Mouse (Mus musculus) embryonic facial prominence, embryonic 13.5 days (tissue): Measurements from ENCODE around the gene Dst. TPM values are rescaled to one million over a fixed set of nuclear protein-coding genes. Genes with fewer than 3 reads are reported as not detected.

ENCODE experiments used
- ATAC-seq: fragments of 200-750 bp; cut with Nextera tagmentation; 2 replicates; pipeline ENCODE4 v1.8.0; 2017; ENCODE audit warnings: low read depth; ENCODE audit not compliant: insufficient number of reproducible peaks, insufficient read depth, low FRiP score, low TSS enrichment
- H3K27ac ChIP-seq: fragments of 300-500 bp; sonication (generic); 2 replicates; pipeline ENCODE4 v1.5.1; 2015; ENCODE audit warnings: moderate library complexity, mild to moderate bottlenecking, inconsistent platforms
- H3K27me3 ChIP-seq: fragments of 300-500 bp; sonication (generic); 2 replicates; pipeline ENCODE4 v1.6.1; 2015; ENCODE audit warnings: mild to moderate bottlenecking, inconsistent platforms
- H3K36me3 ChIP-seq: fragments of 300-500 bp; sonication (generic); 2 replicates; pipeline ENCODE4 v1.6.1; 2015; ENCODE audit warnings: mild to moderate bottlenecking, inconsistent platforms
- H3K4me1 ChIP-seq: fragments of 300-500 bp; sonication (generic); 2 replicates; pipeline ENCODE4 v1.6.1; 2015; ENCODE audit warnings: inconsistent platforms
- H3K4me2 ChIP-seq: fragments of 300-500 bp; sonication (generic); 2 replicates; pipeline ENCODE4 v1.6.1; 2015; ENCODE audit warnings: moderate library complexity, mild to moderate bottlenecking, inconsistent platforms
- H3K4me3 ChIP-seq: fragments of 300-500 bp; sonication (generic); 2 replicates; pipeline ENCODE4 v1.5.1; 2015; ENCODE audit warnings: mild to moderate bottlenecking, inconsistent platforms
- H3K9ac ChIP-seq: fragments of 300-500 bp; sonication (generic); 2 replicates; pipeline ENCODE4 v1.6.1; 2015; ENCODE audit warnings: mild to moderate bottlenecking, inconsistent platforms
- H3K9me3 ChIP-seq: fragments of 300-500 bp; sonication (generic); 2 replicates; pipeline ENCODE4 v1.6.1; 2016; ENCODE audit warnings: inconsistent platforms
- WGBS: fragments of 180-500 bp; shearing (Covaris S2); methylation state at CpG from one replicate; pipeline ENCODE4 v1.1.7; 2015; ENCODE audit warnings: mixed read lengths; 5-methylcytosine and 5-hydroxymethylcytosine counted together
- polyA plus RNA-seq: library from polyadenylated mRNA; unstranded; fragments of >200 nt; fragmentation: Nextera tagmentation; extraction: Ambion mirVana; gene quantifications from 2 replicates; pipeline ENCODE4 v1.2.1, GENCODE M21; 2015

Dst gene
- polyA plus RNA-seq, 1 experiment from 2014 or later = 24.5 TPM

GRCm38 (mm10) chr1:34011051-34011677 lies 103.1 kb downstream of the Dst start:
- under 1% methylated on average over 47 of the region's 47 CpGs for WGBS

GRCm38 (mm10) chr1:34011821-34012271 lies 103.8 kb downstream of the Dst start:
- Histone ChIP-seq H3K9me3 (no peaks in the 10 kb centered on the region), H3K27ac (no peak overlapping the region; the same call in 1 of the 2 replicates), H3K36me3 (no peaks in the 10 kb centered on the region), H3K4me3 (peak overlapping the region; percentile 77), H3K4me1 (peaks cover 22% of the 10 kb centered on the region), H3K9ac (peak overlapping the region; percentile 82), H3K4me2 (peak overlapping the region; percentile 97), H3K27me3 (0 out of 2 replicates have a peak, but pooled peaks cover 5% of the 10 kb centered on the region)
- ATAC-seq = peak; percentile 52
- WGBS = under 1% methylated on average over 16 of the region's 16 CpGs

More at GRCm38 (mm10) chr1:34011051-34011677, 103.1 kb downstream of the Dst start:
- peak overlapping the region; percentile 77 for H3K4me3 ChIP-seq
- ATAC-seq = peak; percentile 40
- H3K4me2 ChIP-seq = peak overlapping the region; percentile 97
- no peaks in the 10 kb centered on the region for H3K36me3 ChIP-seq
- H3K9me3 ChIP-seq = no peaks in the 10 kb centered on the region
- no peak overlapping the region; the same call in 1 of the 2 replicates for H3K27ac ChIP-seq
- 0 out of 2 replicates have a peak, but pooled peaks cover 5% of the 10 kb centered on the region for H3K27me3 ChIP-seq
- H3K4me1 ChIP-seq = peaks cover 25% of the 10 kb centered on the region
- H3K9ac ChIP-seq = peak overlapping the region; percentile 82

DNA sequence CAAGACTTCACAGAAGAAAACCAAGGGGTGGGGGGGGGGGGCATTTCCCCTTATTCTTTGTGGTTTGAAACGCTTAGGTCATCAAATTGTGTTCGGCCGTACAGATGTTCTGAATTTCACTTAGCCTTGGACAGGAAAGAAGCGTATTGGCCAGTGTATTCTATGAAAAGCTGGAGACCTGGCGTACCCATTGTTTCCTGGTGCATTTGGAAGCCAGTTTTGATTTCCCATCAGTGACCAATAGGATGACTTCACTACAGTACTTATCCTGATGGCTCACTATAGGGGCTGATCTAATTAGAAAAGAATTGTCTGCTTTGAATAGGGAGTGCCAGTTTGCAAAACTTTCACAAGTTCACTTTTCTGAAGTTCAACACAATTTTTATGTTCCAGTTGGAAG lies 105.5 kb downstream of the Dst start:
- H3K9me3 ChIP-seq = no peaks in the 10 kb centered on the region
- no peak overlapping the region for H3K4me2 ChIP-seq
- no peak overlapping the region for H3K27ac ChIP-seq
- 0 out of 2 replicates have a peak, but pooled peaks cover 5% of the 10 kb centered on the region for H3K27me3 ChIP-seq
- H3K4me3 ChIP-seq = no peak overlapping the region
- ATAC-seq = no peak
- no peak overlapping the region for H3K9ac ChIP-seq
- H3K4me1 ChIP-seq = peaks cover 15% of the 10 kb centered on the region
- no peaks in the 10 kb centered on the region for H3K36me3 ChIP-seq
- WGBS = 54% methylated on average over 5 of the region's 5 CpGs

- Histone ChIP-seq H3K4me1 (peaks cover 27% of the 10 kb centered on the region), H3K4me3 (no peak overlapping the region), H3K9ac (no peak overlapping the region), H3K9me3 (no peaks in the 10 kb centered on the region), H3K36me3 (no peaks in the 10 kb centered on the region), H3K27ac (peak overlapping the region; percentile 28; the same call in 1 of the 2 replicates), H3K27me3 (no peaks in the 10 kb centered on the region), H3K4me2 (peak overlapping the region; percentile 27; the same call in 1 of the 2 replicates)
- no peak for ATAC-seq
- WGBS = 61% methylated on average over 15 of the region's 15 CpGs
Measured at GRCm38 (mm10) chr1:34016780-34017179, 108.8 kb downstream of the Dst start.

DNA sequence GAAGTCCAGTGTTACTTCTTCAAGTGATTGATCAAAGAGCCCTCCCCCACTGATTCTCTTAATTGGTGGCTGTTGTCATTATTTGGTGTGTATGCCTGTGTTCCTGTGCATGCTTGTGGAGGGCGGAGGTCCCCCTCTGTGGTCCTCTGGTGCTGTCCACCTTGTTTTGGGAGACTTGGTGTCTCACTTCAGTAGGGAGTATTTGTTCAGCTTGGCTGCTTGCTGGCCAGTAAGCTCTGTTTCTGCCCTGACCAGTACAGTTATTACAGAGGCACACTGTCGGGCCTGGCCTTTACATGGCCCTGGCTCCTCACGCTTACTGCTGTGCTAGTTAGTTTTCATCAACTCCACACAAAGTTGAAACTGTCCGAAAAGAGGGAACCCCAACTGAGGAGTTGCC lies 109.3 kb downstream of the Dst start:
- WGBS = 93% methylated on average over 4 of the region's 4 CpGs
- no peak for ATAC-seq
- no peak overlapping the region for H3K4me2 ChIP-seq

DNA sequence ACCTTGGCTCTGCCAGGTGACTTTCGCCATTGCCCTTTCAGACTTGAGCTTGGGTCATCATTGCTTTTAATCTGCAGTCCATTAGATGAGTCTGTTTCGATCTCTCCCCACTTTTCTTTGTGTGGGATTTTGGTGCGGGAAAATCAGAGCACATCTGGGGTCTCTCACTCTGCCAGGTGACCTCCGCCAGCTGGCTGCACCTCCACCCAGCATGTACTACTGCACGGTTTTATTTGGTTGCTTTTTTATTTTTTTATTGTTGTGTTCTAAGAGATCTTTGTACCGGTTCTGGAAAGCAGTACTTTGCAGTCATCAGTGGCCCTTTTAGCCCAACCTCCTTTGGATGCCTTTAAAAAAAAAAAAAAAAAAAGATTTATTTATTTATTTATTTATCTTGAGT lies 112.6 kb downstream of the Dst start:
- Histone ChIP-seq H3K27ac (no peak overlapping the region; the same call in 1 of the 2 replicates), H3K27me3 (no peaks in the 10 kb centered on the region), H3K4me3 (no peak overlapping the region), H3K4me1 (peaks cover 27% of the 10 kb centered on the region), H3K36me3 (no peaks in the 10 kb centered on the region), H3K9ac (no peak overlapping the region), H3K9me3 (no peaks in the 10 kb centered on the region), H3K4me2 (peak overlapping the region; percentile 24)
- WGBS = 68% methylated on average over 6 of the region's 6 CpGs
- ATAC-seq = no peak

More for the DNA sequence above, 109.3 kb downstream of the Dst start:
- H3K9me3 ChIP-seq = no peaks in the 10 kb centered on the region
- no peaks in the 10 kb centered on the region for H3K27me3 ChIP-seq
- peaks cover 23% of the 10 kb centered on the region for H3K4me1 ChIP-seq
- H3K4me3 ChIP-seq = no peak overlapping the region
- 0 out of 2 replicates have a peak overlapping the region, but pooled peaks have one; percentile 28 for H3K27ac ChIP-seq
- no peaks in the 10 kb centered on the region for H3K36me3 ChIP-seq
- no peak overlapping the region for H3K9ac ChIP-seq

DNA sequence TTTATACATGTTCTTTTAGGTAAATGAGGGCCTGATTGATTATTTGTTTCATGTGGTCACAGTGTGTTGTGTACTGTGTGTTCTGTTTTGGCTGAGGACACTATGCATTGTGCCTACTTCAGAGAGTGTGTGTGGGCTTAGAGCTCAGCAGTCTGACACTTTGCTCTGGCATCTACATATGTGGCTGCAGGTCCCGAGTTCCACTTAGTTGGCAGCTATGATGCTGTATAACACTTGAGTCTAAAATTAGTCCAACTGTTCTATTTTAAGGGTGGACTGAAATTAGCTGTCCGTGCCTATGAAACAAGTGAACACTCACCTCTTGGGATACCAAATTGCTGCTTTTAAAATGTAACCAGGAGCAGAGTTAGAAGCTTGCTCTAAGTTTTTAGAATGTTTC lies 113.5 kb downstream of the Dst start:
- H3K4me3 ChIP-seq = no peak overlapping the region
- WGBS = 69% methylated on average over 2 of the region's 2 CpGs
- H3K36me3 ChIP-seq = no peaks in the 10 kb centered on the region
- H3K27me3 ChIP-seq = no peaks in the 10 kb centered on the region
- no peak overlapping the region for H3K9ac ChIP-seq
- no peak overlapping the region for H3K27ac ChIP-seq
- H3K4me2 ChIP-seq = no peak overlapping the region
- no peak for ATAC-seq
- H3K4me1 ChIP-seq = peaks cover 25% of the 10 kb centered on the region
- H3K9me3 ChIP-seq = no peaks in the 10 kb centered on the region

DNA sequence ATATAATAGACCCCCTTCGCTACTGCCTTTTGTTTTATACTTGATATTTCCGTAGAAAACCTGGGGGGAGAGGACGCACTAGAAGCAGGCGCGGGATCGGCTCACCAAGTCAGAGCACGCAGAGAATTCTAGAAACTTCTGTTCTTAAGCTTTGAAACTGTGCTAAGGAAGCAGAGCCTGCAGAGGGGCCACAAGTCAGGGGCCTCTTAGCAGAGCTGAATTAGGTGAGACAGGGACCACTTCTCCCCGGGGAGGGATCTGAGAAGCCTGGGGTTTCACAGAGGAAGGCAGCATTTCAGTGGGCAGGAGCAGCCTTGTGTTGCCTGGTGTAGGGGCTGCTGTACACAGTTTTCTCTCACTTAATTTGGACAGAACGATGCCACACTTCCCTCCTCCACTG lies 115.1 kb downstream of the Dst start:
- Histone ChIP-seq H3K4me3 (no peak overlapping the region), H3K9ac (no peak overlapping the region), H3K4me1 (peaks cover 19% of the 10 kb centered on the region), H3K4me2 (no peak overlapping the region), H3K27ac (no peak overlapping the region), H3K27me3 (no peaks in the 10 kb centered on the region), H3K9me3 (no peaks in the 10 kb centered on the region), H3K36me3 (no peaks in the 10 kb centered on the region)
- 56% methylated on average over 9 of the region's 9 CpGs for WGBS
- ATAC-seq = no peak

DNA sequence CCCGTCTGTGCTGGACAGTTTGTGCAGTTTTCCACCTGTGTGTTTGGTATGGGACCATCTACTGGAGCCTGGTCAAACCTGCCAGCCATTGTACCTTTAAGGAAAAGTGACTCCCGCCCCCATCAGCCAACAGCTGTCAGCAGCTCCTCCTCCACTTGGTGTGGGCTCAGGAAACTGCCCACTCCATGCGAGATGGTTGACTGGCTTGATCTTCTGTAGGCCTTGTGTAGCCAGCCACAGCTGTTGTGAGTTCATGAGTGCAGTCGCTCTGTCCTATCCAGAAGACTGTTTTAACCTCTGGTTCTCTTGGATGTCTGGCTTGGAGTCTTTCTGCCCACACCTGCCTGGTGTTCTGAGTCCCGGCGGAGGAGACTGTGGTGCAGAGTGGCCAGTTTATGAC lies 117.9 kb downstream of the Dst start:
- Histone ChIP-seq H3K4me3 (no peak overlapping the region), H3K4me2 (no peak overlapping the region), H3K9me3 (no peaks in the 10 kb centered on the region), H3K4me1 (peaks cover 8% of the 10 kb centered on the region), H3K9ac (no peak overlapping the region), H3K27ac (no peak overlapping the region), H3K27me3 (no peaks in the 10 kb centered on the region), H3K36me3 (no peaks in the 10 kb centered on the region)
- ATAC-seq = no peak
- WGBS = 83% methylated on average over 6 of the region's 6 CpGs

DNA sequence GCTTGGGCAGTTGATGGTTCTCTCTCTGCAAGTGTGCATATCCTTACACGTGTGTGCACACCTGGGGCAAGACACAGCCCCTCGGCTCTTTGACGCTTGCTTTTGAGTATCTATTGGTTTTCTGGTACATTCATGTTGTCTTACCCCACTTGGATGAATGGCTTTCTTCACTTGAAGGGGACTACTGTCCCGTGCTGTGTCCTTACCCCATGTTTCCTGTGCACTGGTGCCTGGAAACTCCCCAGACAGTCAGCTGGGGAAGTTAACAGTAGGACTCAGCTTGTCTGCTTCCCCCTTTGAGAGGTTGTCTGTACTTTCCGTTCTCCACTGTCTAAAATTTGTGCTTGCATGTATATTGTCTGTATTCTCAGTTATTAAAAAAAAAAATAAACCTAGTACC lies 120.7 kb downstream of the Dst start:
- no peak overlapping the region for H3K4me2 ChIP-seq
- no peak overlapping the region for H3K4me3 ChIP-seq
- H3K27ac ChIP-seq = no peak overlapping the region
- H3K27me3 ChIP-seq = no peaks in the 10 kb centered on the region
- H3K9ac ChIP-seq = no peak overlapping the region
- no peaks in the 10 kb centered on the region for H3K36me3 ChIP-seq
- no peaks in the 10 kb centered on the region for H3K4me1 ChIP-seq
- 72% methylated on average over 5 of the region's 5 CpGs for WGBS
- H3K9me3 ChIP-seq = no peaks in the 10 kb centered on the region
- no peak for ATAC-seq

DNA sequence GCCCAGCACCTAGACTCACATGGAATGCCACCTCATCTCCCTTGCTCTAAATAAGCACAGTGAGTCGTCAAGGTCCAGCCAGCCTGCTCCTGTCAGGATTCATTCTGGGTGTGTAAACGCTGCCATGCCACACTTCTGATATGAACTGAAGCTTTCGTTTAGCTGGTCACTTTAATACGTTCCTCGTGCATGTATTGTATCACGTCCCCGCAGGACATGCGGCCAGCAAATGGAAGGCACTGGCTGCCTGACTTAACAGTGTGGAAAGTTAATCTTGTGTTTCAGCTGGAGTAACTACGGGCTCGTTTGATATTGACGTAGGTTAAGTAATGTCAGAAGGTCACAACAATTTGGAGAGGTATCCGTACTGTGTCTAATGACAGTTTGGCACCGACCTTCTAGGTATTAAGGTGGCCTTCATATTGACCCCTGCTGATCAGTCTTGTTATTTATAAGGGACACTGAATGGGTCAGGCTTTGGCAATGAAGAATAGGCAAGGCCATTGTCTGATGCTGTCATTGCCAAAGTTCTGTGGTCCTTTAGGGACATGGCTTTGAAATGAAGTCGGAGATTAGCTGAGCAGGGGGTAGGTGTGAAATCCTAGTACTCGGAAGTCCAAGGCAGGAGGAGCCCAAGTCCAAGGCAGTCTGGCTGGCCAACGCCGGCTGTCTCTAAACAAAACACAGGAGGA lies 122.5 kb downstream of the Dst start:
- Histone ChIP-seq H3K27me3 (no peaks in the 10 kb centered on the region), H3K27ac (no peak overlapping the region), H3K9me3 (no peaks in the 10 kb centered on the region), H3K36me3 (no peaks in the 10 kb centered on the region), H3K4me2 (no peak overlapping the region), H3K4me1 (peaks cover 9% of the 10 kb centered on the region), H3K9ac (no peak overlapping the region), H3K4me3 (no peak overlapping the region)
- whole genome bisulfite sequencing = 80% methylated on average over 17 of the region's 17 CpGs
- ATAC-seq = no peak

DNA sequence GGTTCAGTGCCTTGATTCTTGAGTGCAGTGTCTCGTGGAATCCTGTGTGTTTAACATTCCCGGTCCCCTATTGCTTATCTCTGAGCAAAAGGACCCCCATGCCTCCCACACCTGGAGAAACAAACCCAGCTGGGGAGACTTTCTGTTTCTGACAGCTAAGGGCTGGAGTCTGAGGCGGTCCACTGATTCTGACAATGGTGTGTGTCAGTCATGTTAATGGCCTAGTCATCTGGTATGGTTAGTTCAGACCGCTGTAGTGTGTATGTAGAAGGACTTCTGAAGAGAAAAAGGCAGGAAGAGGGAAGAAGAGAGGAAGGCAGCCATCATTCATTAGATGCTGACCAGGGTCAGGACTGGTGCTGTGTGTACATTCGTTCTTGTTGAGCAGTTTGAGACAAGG lies 125.0 kb downstream of the Dst start:
- Histone ChIP-seq H3K27me3 (no peaks in the 10 kb centered on the region), H3K36me3 (no peaks in the 10 kb centered on the region), H3K9ac (no peak overlapping the region), H3K4me1 (peaks cover 11% of the 10 kb centered on the region), H3K4me2 (no peak overlapping the region), H3K9me3 (no peaks in the 10 kb centered on the region), H3K4me3 (no peak overlapping the region), H3K27ac (no peak overlapping the region)
- 87% methylated on average over 5 of the region's 5 CpGs for whole genome bisulfite sequencing
- no peak for ATAC-seq
